Mouse (Mus musculus) cerebellum, adult 2 months (tissue): Measurements from ENCODE around the gene Nckap5.

Experiments used
- CTCF ChIP-seq: fragments of 200-500 bp; IDR thresholded peaks from 2 replicates; pipeline ENCODE4 v1.5.1; 2011; ENCODE audit warnings: low read depth, mild to moderate bottlenecking, control low read depth, low read length, moderate library complexity, borderline replicate concordance; ENCODE audit not compliant: insufficient read depth
- POLR2A ChIP-seq: fragments of 200-500 bp; IDR thresholded peaks from 2 replicates; pipeline ENCODE4 v1.6.1; 2011; ENCODE audit warnings: low read length, control low read depth, borderline replicate concordance; ENCODE audit not compliant: insufficient read depth

GRCm38 (mm10) chr1:126496722-126497121 lies 333.9 kb downstream of the Nckap5 start:
- no peak for TF ChIP-seq POLR2A
- no peak for TF ChIP-seq CTCF
